Mouse (Mus musculus): ENCODE data around the gene Hif3a.

Hif3a gene

DNA sequence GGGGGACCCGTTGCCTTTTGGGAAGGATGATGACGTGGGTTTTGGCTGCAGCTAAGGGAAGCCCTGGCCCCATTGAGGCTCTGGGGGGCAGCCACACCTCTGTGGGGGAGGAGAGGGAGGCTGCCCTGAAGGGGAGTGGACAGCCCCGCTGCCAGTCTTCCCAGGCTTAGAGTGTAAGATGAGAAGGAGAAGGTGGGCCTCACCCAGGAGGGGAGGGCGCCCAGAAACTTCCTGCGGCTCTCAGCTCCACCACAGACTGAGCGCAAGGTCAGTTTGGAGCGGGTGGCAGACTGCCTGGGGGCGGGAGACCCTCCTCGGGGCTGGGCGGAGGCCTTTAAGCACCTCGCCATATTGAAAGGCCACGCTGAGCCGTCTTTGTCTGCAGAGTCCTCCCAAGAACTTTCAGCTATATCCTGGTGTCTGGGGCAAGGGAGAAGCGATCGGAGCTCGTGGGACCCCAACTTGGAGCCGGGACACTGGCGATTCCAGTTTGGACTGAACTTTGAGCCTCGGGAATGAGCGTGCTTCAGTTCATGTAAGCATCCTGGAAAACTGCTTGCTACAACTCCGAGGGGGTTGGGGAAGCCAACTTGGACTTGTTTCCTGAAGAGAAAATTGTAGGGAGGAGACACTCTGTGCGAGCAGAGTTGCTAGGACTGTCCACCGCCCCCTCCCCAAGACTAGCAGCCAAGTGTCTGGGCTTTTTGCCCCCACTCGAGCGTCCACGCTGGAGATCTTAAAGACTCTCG is 68.4 kb downstream of the Hif3a start:
- DNase-seq (ENCODE audit: extremely low read depth, insufficient read length, low spot score), result no peak

- no peak for DNase-seq (ENCODE audit: extremely low read depth, insufficient read length, low spot score)
Observed at GRCm38 (mm10) chr7:16992451-16992807, 69.8 kb downstream of the Hif3a start, which contains the start of gene Ccdc8. TSS of gene Ccdc8 (plus strand) at chr7:16992708.

- DNase-seq (ENCODE audit: extremely low read depth, insufficient read length, low spot score), result no peak
Observed at GRCm38 (mm10) chr7:16991681-16992450, 70.4 kb downstream of the Hif3a start.

- no peak for DNase-seq (ENCODE audit: extremely low read depth, insufficient read length, low spot score)
Observed at GRCm38 (mm10) chr7:16990006-16990744, 72.1 kb downstream of the Hif3a start.

DNA sequence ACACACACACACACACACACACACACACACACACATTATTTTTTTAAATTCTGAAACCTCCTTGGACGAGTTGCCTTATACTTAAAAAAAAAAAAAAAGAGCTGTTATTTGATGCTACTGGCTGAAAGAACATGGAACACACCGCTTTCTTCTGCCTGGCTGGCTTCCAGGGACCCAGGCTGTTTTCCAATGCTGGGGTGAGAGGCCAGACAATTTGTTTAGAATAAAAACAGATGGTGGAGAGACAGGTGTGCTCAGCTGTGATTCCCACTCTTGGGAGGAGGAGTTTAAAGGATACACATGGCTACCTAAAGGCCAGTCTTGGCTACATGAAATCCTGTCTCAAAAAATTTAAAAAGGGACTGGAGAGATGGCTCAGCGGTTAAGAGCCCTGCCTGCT is 73.8 kb downstream of the Hif3a start:
- DNase-seq (ENCODE audit: extremely low read depth, insufficient read length, low spot score), result no peak

GRCm38 (mm10) chr7:16987541-16988149 is 74.6 kb downstream of the Hif3a start:
- no peak for DNase-seq (ENCODE audit: extremely low read depth, insufficient read length, low spot score)

- no peak for DNase-seq (ENCODE audit: extremely low read depth, insufficient read length, low spot score)
Observed at GRCm38 (mm10) chr7:16982859-16983568, 79.2 kb downstream of the Hif3a start, which contains the start of gene Gm42372. TSS of gene Gm42372 (plus strand) at chr7:16983086.
